Mouse (Mus musculus): ENCODE results near the gene Dnah2.

DNA sequence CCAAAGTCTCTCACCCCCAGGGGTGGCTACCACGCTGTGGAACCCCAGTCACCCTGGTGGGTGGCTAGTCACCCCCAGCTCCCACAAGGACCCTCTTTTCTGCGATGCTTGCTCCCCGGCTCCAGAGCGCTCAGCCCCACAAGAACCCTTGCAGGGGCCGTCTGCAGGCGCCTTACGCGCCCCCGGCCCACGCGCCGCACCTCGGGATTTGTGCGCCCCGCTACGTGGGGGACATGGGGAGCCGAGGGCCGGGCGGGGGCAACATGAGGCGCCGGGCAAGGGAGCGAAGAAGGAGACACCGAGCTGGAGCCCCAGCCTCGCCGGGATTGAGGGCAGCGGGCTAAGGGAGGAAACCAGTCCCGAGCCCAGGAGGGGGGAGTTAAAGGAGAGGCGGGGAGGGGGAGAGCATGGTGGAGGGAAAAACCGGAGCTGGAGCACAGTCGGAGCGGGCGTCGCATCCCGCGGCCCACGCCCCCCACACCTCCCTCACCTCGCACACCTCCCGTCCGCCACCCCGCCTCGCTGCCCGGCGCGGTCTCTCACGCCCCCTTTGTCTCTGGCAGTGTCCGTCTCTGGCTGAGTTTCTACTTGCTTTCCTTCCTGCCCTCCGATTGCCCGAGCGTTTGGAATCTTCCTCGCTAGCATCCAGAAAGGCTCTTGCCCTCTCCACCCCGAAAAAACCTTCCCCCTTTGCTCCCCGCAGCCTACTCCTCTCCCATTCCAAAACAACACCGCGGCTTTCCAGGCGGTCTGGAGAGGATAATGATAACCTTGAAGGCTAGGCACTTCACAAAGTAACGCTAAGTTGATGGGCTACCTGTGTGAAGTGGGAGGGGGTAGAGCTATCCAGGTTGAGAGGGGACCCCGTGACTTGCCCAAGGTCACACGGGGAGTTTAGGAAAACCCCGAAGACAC, 11.2 kb upstream of the Dnah2 start, which contains the start of gene Efnb3:
- TF ChIP-seq CTCF (IDR thresholded peaks at IDR 0.05) = no peak
- no peak for TF ChIP-seq EP300 (IDR thresholded peaks at IDR 0.05)

Data from lung, postnatal 0 days (tissue).